Mouse (Mus musculus) heart, postnatal 0 days (tissue): ENCODE results near the gene C1qtnf7.

ENCODE experiments used
- CTCF ChIP-seq: IDR thresholded peaks from 2 replicates; pipeline ENCODE4 v1.5.1; 2016; ENCODE audit warnings: antibody characterized with exemption, control low read depth, low read depth
- EP300 ChIP-seq: IDR thresholded peaks from 2 replicates; pipeline ENCODE4 v1.6.1; 2016; ENCODE audit warnings: antibody characterized with exemption, low read depth

DNA sequence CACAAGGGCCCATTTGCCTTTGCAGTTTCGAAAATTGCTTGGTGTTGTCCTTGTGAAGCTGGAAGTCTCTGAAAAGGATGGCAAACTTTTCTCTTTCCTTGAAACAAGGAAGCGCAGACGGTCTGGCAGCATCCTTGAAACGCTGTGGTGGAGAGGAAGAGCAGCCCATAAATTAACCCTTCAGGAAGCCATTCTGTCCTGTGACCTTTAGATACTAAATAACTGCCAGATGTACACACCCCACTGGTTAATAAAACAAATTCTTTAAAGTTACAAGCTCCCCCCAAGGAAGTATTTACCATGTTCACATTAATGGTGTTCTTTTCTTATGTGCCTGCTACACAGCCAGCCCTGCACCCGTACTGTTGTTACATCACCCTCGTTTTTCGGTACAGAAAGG lies 6.0 kb downstream of the C1qtnf7 start:
- TF ChIP-seq EP300: no peak
- TF ChIP-seq CTCF: no peak
